Mouse (Mus musculus) liver, postnatal 0 days (tissue): ENCODE measurements around the gene Gm20388. TPM values are rescaled to one million over a fixed set of nuclear protein-coding genes. Genes with fewer than 3 reads are reported as not detected.
A peak's percentile ranks its signal among the peaks of the same experiment; 100 is the strongest.

Experiments used
- ATAC-seq: fragments of 200-750 bp; cut with Nextera tagmentation; 2 replicates; pipeline ENCODE4 v1.8.0; 2017; ENCODE audit warnings: mild to moderate bottlenecking, moderate library complexity
- DNase-seq: peaks from one replicate; pipeline ENCODE4 v3.0.0-alpha.2; 2016
- H3K27ac ChIP-seq: fragments of 300-500 bp; sonication (generic); 2 replicates; pipeline ENCODE4 v1.5.1; 2014; ENCODE audit warnings: antibody characterized with exemption, moderate library complexity, mild to moderate bottlenecking, low read depth
- H3K27me3 ChIP-seq: fragments of 300-500 bp; sonication (generic); 2 replicates; pipeline ENCODE4 v1.6.1; 2014; ENCODE audit warnings: low read length, control low read depth, mixed read lengths; ENCODE audit not compliant: insufficient read depth
- H3K36me3 ChIP-seq: fragments of 300-500 bp; sonication (generic); replicated peaks from 2 replicates; pipeline ENCODE4 v1.6.1; 2014; ENCODE audit warnings: mild to moderate bottlenecking, control low read depth, low read length, moderate library complexity, mixed read lengths; ENCODE audit not compliant: insufficient read depth
- H3K4me1 ChIP-seq: fragments of 300-500 bp; sonication (generic); 2 replicates; pipeline ENCODE4 v1.6.1; 2014; ENCODE audit warnings: antibody characterized with exemption, mild to moderate bottlenecking, control low read depth; ENCODE audit not compliant: insufficient read depth
- H3K4me2 ChIP-seq: fragments of 300-500 bp; sonication (generic); 2 replicates; pipeline ENCODE4 v1.6.1; 2014; ENCODE audit warnings: low read depth, mild to moderate bottlenecking, low read length, moderate library complexity, mixed read lengths
- H3K4me3 ChIP-seq: fragments of 300-500 bp; sonication (generic); 2 replicates; pipeline ENCODE4 v1.5.1; 2014; ENCODE audit warnings: low read depth, low read length
- H3K9ac ChIP-seq: fragments of 300-500 bp; sonication (generic); replicated peaks from 2 replicates; pipeline ENCODE4 v1.6.1; 2014; ENCODE audit warnings: mild to moderate bottlenecking, moderate library complexity
- H3K9me3 ChIP-seq: fragments of 300-500 bp; sonication (generic); 2 replicates; pipeline ENCODE4 v1.6.1; 2016; ENCODE audit warnings: mild to moderate bottlenecking, control low read depth, low read length, mixed read lengths
- CTCF ChIP-seq: sonication (generic); IDR thresholded peaks from 2 replicates; pipeline ENCODE4 v1.5.1; 2016; ENCODE audit warnings: antibody characterized with exemption, low read depth
- EP300 ChIP-seq: IDR thresholded peaks from 2 replicates; pipeline ENCODE4 v1.6.1; 2016; ENCODE audit warnings: antibody characterized with exemption, low read depth, mild to moderate bottlenecking
- WGBS: fragments of 180-500 bp; shearing (Covaris S2); extraction: QIAGEN DNeasy Blood & Tissue Kit; methylation state at CpG from one replicate; pipeline ENCODE4 v1.1.7; 2014; ENCODE audit not compliant: insufficient replicate concordance; 5-methylcytosine and 5-hydroxymethylcytosine counted together
- polyA plus RNA-seq: library from polyadenylated mRNA; unstranded; fragments of >200 nt; fragmentation: Nextera tagmentation; extraction: Ambion mirVana; gene quantifications from 2 replicates; pipeline ENCODE4 v1.2.1, GENCODE M21; 2015

The Gm20388 gene
- polyA plus RNA-seq, 1 experiment from 2014 or later, result not detected

DNA sequence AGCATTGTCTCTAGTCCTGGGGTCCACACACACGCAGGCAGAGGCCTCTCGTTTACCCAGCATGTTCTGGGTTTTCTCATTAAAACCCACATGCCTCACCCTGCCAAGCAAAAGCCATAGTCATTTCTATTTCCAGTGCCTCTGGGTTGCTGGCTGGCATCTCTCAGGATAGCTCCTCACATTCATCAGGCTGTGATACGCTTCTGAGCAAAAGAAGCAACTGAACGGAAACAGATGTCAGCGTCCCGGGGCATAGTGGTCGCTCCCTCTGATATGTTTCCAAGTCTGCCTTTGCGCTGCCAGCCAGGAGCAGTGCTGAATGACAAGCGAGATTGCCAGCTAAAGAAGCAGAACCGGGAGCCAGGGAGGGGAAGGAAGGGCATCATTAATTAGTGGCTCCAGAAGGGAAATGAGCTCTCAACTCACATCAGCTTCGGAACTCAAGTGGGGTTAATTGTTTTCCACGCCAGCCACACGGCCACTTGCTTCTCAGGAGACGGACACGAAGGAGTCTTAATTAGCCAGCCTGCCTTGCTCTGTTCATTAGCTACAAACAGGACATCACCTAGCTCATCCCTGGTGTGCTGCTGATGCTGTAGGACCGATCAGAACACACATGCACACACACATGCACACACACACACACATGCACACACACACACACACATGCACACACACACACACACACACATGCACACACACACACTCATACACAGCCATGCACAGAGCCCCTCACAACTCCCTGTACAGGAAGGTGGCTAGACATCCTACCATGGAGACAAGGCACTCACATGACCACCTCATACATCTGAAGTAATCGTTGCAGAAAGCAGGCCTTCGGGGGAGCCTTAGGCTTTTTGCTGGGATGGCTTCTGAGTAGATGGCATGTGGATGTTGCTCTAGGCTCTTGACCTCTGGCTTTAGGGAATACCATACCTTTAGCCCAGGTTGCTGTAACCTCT, 4160.0 kb downstream of the Gm20388 start:
- Histone ChIP-seq H3K9me3 (no peaks in the 10 kb centered on the region), H3K9ac (no peak overlapping the region), H3K4me1 (no peaks in the 10 kb centered on the region; the same call in 1 of the 2 replicates), H3K27ac (no peak overlapping the region), H3K27me3 (no peaks in the 10 kb centered on the region), H3K36me3 (no peaks in the 10 kb centered on the region), H3K4me2 (no peak overlapping the region), H3K4me3 (no peak overlapping the region)
- no peak; the same call in 1 of the 2 replicates for ATAC-seq
- no peak for TF ChIP-seq CTCF
- TF ChIP-seq EP300, result no peak
- DNase-seq, result no peak
- WGBS, result 42% methylated on average over 18 of the region's 18 CpGs

DNA sequence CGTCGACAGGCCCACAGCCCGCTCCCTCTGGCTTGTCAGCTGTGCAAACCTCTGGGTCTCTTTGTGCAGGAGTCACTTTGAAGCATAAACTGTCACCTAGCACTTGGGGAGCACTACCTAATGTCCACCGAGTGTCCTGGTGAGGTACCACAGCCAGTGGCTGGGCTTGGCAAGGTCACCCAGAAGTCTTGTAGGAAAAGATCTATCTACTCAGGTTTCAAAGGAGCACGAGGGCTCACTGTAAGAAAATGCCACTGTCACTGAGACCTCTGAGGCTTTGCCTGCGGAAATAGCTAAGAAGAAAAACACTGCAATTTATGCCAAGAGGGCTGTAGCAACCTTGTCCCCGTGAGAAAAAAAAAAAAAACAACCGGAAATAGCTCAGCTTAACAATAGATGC, 4165.3 kb downstream of the Gm20388 start:
- Histone ChIP-seq H3K27ac (no peak overlapping the region), H3K9ac (no peak overlapping the region), H3K4me2 (no peak overlapping the region), H3K4me1 (peaks cover 3% of the 10 kb centered on the region), H3K27me3 (no peaks in the 10 kb centered on the region), H3K36me3 (no peaks in the 10 kb centered on the region), H3K4me3 (no peak overlapping the region), H3K9me3 (no peaks in the 10 kb centered on the region)
- DNase-seq (no peak), ATAC-seq (no peak)
- 73% methylated on average over 8 of the region's 8 CpGs for WGBS
- TF ChIP-seq EP300 (no peak), CTCF (no peak)

DNA sequence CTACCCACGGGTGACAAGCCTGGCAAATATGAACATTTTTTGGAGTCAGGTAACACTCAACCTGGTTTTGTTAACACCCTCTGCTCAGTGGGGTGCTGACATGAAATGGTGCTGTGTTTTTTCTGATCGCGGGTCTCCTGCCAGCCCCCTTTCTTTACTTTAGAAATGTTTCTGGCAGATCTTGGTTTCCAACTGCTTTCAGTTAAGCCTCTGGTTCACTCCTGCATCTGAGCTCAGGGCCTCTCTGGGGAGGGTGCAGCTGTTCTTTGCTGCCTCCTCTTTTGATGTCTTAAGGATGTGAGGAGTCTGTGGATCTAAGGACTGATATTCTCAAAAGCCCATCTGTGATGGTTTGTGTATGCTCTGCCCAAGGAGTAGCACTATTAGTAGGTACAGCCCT, 4165.8 kb downstream of the Gm20388 start:
- Histone ChIP-seq H3K9me3 (no peaks in the 10 kb centered on the region), H3K9ac (no peak overlapping the region), H3K27me3 (no peaks in the 10 kb centered on the region), H3K36me3 (no peaks in the 10 kb centered on the region), H3K4me1 (peaks cover 3% of the 10 kb centered on the region), H3K4me2 (no peak overlapping the region), H3K27ac (no peak overlapping the region), H3K4me3 (no peak overlapping the region)
- ATAC-seq (no peak), DNase-seq (no peak)
- no peak for TF ChIP-seq CTCF
- no peak for TF ChIP-seq EP300
- WGBS, result 73% methylated on average over 3 of the region's 3 CpGs

DNA sequence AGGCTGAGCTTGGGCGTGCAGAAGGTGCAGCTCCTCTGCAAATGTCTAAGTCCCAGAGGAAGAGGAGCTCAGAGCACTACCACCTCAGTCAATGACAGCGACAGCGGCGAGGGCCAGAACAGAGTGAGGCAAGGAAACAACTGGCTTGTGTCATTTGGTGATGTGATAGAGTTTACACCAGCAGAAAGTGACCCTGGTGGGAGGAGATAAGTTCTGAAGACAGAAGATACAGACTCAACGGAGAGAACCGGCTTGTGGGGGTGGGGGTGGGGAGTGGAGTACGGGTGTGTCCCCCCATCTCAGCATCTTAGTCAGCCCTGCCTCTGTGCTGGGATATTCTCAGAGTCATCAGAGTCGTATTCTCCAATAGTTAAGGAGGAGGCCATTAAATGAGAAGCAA, 4166.7 kb downstream of the Gm20388 start:
- DNase-seq, result no peak
- no peaks in the 10 kb centered on the region for H3K36me3 ChIP-seq
- ATAC-seq, result peak; percentile 79
- H3K4me2 ChIP-seq, result peak overlapping the region; percentile 16; the same call in 1 of the 2 replicates
- peaks cover 3% of the 10 kb centered on the region for H3K4me1 ChIP-seq
- TF ChIP-seq CTCF (no peak), EP300 (peak; percentile 26; the same call in 1 of the 2 replicates)
- no peak overlapping the region for H3K9ac ChIP-seq
- no peak overlapping the region for H3K27ac ChIP-seq
- no peaks in the 10 kb centered on the region for H3K27me3 ChIP-seq
- no peak overlapping the region for H3K4me3 ChIP-seq
- no peaks in the 10 kb centered on the region for H3K9me3 ChIP-seq
- WGBS, result 48% methylated on average over 8 of the region's 8 CpGs

DNA sequence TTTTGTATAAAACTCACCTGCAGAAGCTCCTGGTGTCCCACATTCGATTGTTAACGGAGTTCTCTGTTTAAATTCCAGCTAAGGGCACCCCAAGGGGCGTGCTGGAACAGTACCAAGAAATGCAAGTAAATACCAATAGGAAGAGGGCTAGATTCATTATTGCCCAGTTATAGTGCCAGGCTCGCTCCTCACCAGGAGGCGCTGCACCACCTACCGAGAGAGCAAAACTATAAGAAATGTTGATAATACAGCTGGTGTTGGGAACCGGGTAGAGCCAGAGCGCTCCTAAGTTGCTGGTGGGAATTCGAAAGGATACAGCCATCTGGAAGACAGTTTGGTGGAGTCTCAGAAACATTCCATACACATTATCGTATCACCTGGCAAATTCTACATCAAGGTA, 4167.4 kb downstream of the Gm20388 start:
- Histone ChIP-seq H3K4me1 (peaks cover 3% of the 10 kb centered on the region), H3K4me2 (peak overlapping the region; percentile 16; the same call in 1 of the 2 replicates), H3K4me3 (no peak overlapping the region), H3K36me3 (no peaks in the 10 kb centered on the region), H3K27me3 (no peaks in the 10 kb centered on the region), H3K9me3 (no peaks in the 10 kb centered on the region), H3K27ac (no peak overlapping the region), H3K9ac (no peak overlapping the region)
- ATAC-seq, result no peak
- 77% methylated on average over 10 of the region's 10 CpGs for WGBS
- TF ChIP-seq CTCF, result peak; percentile 49
- TF ChIP-seq EP300, result no peak
- DNase-seq, result no peak

DNA sequence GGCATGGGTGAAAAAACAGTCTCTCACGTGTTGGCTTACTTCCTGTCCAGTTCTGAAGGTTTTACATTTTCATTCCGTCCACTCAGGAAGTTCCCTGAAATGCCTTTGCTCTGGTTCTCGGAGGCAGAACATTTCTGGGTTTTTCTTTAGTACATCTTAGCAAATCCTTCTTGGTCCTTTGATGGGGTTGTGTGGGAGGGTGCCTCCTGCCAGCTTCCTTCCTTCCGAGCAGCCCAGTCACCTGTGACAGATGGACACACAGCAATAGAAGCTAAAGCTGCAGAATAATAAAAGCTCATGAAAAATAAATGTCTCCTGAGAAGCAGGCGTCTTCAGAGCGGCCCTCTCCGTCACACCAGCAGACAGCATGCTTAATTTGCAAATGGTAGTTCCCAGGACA, 4168.3 kb downstream of the Gm20388 start:
- H3K9ac ChIP-seq, result no peak overlapping the region
- peaks cover 3% of the 10 kb centered on the region for H3K4me1 ChIP-seq
- DNase-seq (no peak), ATAC-seq (no peak)
- no peaks in the 10 kb centered on the region for H3K9me3 ChIP-seq
- no peak overlapping the region for H3K4me2 ChIP-seq
- H3K27ac ChIP-seq, result no peak overlapping the region
- no peaks in the 10 kb centered on the region for H3K36me3 ChIP-seq
- H3K4me3 ChIP-seq, result no peak overlapping the region
- TF ChIP-seq EP300 (no peak), CTCF (no peak)
- 71% methylated on average over 7 of the region's 7 CpGs for WGBS
- H3K27me3 ChIP-seq, result no peaks in the 10 kb centered on the region
